Mouse (Mus musculus): Measurements from ENCODE around the gene Pagr1b.

DNA sequence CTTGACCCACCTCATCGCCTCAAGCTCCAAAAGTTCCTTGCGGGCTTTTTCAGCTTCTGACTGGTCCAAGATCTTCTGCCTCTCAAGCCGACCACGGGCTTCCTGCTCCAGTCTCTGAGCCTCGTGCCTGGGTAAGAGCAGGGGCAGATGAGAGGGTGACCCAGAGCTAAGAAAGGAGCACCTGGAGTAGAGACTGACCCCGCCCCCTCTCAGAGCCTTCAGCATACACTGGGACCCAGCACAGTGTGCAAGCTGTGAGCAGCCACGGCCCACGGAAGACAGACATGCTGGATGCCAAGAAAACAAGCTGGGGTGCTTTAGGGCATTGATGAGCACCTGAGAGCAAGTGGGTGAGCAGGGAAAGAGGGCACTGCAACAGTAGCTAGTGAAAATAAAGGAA is 27.5 kb downstream of the Pagr1b start:
- no peak for TF ChIP-seq CTCF (conservative IDR thresholded peaks at IDR 0.05; ENCODE audit: low read length)
- TF ChIP-seq POU5F1 (IDR thresholded peaks at IDR 0.05; ENCODE audit: borderline replicate concordance, low read length): no peak

All from E14TG2a.4 (cell line).